Mouse (Mus musculus): ENCODE results near the gene Ccpg1os. TPM values are rescaled to one million over a fixed set of nuclear protein-coding genes. Genes with fewer than 3 reads are reported as not detected.

The Ccpg1os gene
- polyA plus RNA-seq, 1 experiment from 2014 or later, result 20.6 TPM

GRCm38 (mm10) chr9:72943424-72943823, 41.8 kb downstream of the Ccpg1os start:
- 67% methylated on average over 3 of the region's 3 CpGs for WGBS
- Histone ChIP-seq H3K4me3 (replicated peaks) (no peak overlapping the region), H3K27me3 (no peaks in the 10 kb centered on the region), H3K27ac (no peak overlapping the region), H3K36me3 (peaks cover 35% of the 10 kb centered on the region), H3K9me3 (replicated peaks) (no peaks in the 10 kb centered on the region), H3K9ac (no peak overlapping the region), H3K4me1 (no peaks in the 10 kb centered on the region), H3K4me2 (no peak overlapping the region)
- ATAC-seq (replicated peaks; ENCODE audit: low FRiP score), result no peak

GRCm38 (mm10) chr9:72936301-72936700, 48.9 kb downstream of the Ccpg1os start:
- Histone ChIP-seq H3K9ac (no peak overlapping the region), H3K4me2 (no peak overlapping the region), H3K36me3 (peaks cover 7% of the 10 kb centered on the region), H3K27ac (no peak overlapping the region), H3K9me3 (replicated peaks) (no peaks in the 10 kb centered on the region), H3K4me1 (no peaks in the 10 kb centered on the region), H3K4me3 (replicated peaks) (no peak overlapping the region), H3K27me3 (no peaks in the 10 kb centered on the region)
- ATAC-seq (replicated peaks; ENCODE audit: low FRiP score), result no peak
- 75% methylated on average over 2 of the region's 2 CpGs for WGBS

GRCm38 (mm10) chr9:72935309-72935708, 49.9 kb downstream of the Ccpg1os start:
- Histone ChIP-seq H3K4me1 (no peaks in the 10 kb centered on the region), H3K9ac (no peak overlapping the region), H3K4me3 (replicated peaks) (no peak overlapping the region), H3K27ac (no peak overlapping the region), H3K36me3 (peaks cover 7% of the 10 kb centered on the region), H3K9me3 (replicated peaks) (no peaks in the 10 kb centered on the region), H3K27me3 (no peaks in the 10 kb centered on the region), H3K4me2 (no peak overlapping the region)
- no peak for ATAC-seq (replicated peaks; ENCODE audit: low FRiP score)
- WGBS, result 88% methylated on average over 4 of the region's 4 CpGs

GRCm38 (mm10) chr9:72931166-72931790, 53.9 kb downstream of the Ccpg1os start:
- no peak overlapping the region for H3K4me3 ChIP-seq (replicated peaks)
- no peak overlapping the region for H3K4me2 ChIP-seq
- peaks cover 7% of the 10 kb centered on the region for H3K36me3 ChIP-seq
- peaks cover 11% of the 10 kb centered on the region for H3K4me1 ChIP-seq
- no peaks in the 10 kb centered on the region for H3K9me3 ChIP-seq (replicated peaks)
- no peak overlapping the region for H3K9ac ChIP-seq
- no peaks in the 10 kb centered on the region for H3K27me3 ChIP-seq
- no peak overlapping the region for H3K27ac ChIP-seq
- no peak for ATAC-seq (replicated peaks; ENCODE audit: low FRiP score)
- WGBS, result 84% methylated on average over 13 of the region's 13 CpGs

Small RNA genes within 50 kb of the gene (microRNA-seq; reads per million reads assigned to microRNA genes)
- not detected for gene Gm27353

Other genes starting within 250 kb of the Ccpg1os start
- gene Prtg, start 178.5 kb downstream of the Ccpg1os start, polyA plus RNA-seq (2015; fragmentation: Nextera tagmentation; extraction: Ambion mirVana), result 2.1 and 2.6 TPM in 2 replicates
- gene Pygo1, start 59.7 kb downstream of the Ccpg1os start, polyA plus RNA-seq (2015; fragmentation: Nextera tagmentation; extraction: Ambion mirVana), result 5.4 TPM in 2 replicates
- gene Dyx1c1, start 26.6 kb downstream of the Ccpg1os start, polyA plus RNA-seq (2015; fragmentation: Nextera tagmentation; extraction: Ambion mirVana), result 1.9 and 2.8 TPM in 2 replicates
- gene Gm44503, start 26.5 kb downstream of the Ccpg1os start, polyA plus RNA-seq (2015; fragmentation: Nextera tagmentation; extraction: Ambion mirVana), result not detected in 2 replicates
- gene Ccpg1, start within 50 bp of the Ccpg1os start, polyA plus RNA-seq (2015; fragmentation: Nextera tagmentation; extraction: Ambion mirVana), result 34.7 and 36.6 TPM in 2 replicates
- 16.2 and 16.3 TPM in 2 replicates for gene Pigb, start 55.0 kb upstream of the Ccpg1os start, polyA plus RNA-seq (2015; fragmentation: Nextera tagmentation; extraction: Ambion mirVana)
- gene Rab27a, start 59.5 kb upstream of the Ccpg1os start, polyA plus RNA-seq (2015; fragmentation: Nextera tagmentation; extraction: Ambion mirVana), result 5.2 and 7.1 TPM in 2 replicates
- gene Khdc3, start 116.5 kb upstream of the Ccpg1os start, polyA plus RNA-seq (2015; fragmentation: Nextera tagmentation; extraction: Ambion mirVana), result 0.13 TPM in 1 of 2 replicates, not detected in the other
- gene Gm20509, start 117.1 kb upstream of the Ccpg1os start, polyA plus RNA-seq (2015; fragmentation: Nextera tagmentation; extraction: Ambion mirVana), result not detected in 2 replicates
- gene Rsl24d1, start 128.0 kb upstream of the Ccpg1os start, polyA plus RNA-seq (2015; fragmentation: Nextera tagmentation; extraction: Ambion mirVana), result 119 and 126 TPM in 2 replicates